Mouse (Mus musculus) neural tube, embryonic 13.5 days (tissue): Measurements from ENCODE around the gene Anxa9. TPM values are rescaled to one million over a fixed set of nuclear protein-coding genes. Genes with fewer than 3 reads are reported as not detected.

ENCODE experiments used
- ATAC-seq: fragments of 200-750 bp; cut with Nextera tagmentation; 2 replicates; pipeline ENCODE4 v1.8.0; 2017; ENCODE audit warnings: low read depth, mild to moderate bottlenecking, moderate TSS enrichment, moderate library complexity
- H3K27ac ChIP-seq: fragments of 300-500 bp; sonication (generic); replicated peaks from 2 replicates; pipeline ENCODE4 v1.5.1; 2015; ENCODE audit warnings: moderate library complexity, mild to moderate bottlenecking, inconsistent platforms
- H3K27me3 ChIP-seq: fragments of 300-500 bp; sonication (generic); 2 replicates; pipeline ENCODE4 v1.6.1; 2015; ENCODE audit warnings: mild to moderate bottlenecking, inconsistent platforms
- H3K36me3 ChIP-seq: fragments of 300-500 bp; sonication (generic); 2 replicates; pipeline ENCODE4 v1.6.1; 2015; ENCODE audit warnings: mild to moderate bottlenecking, inconsistent platforms
- H3K4me1 ChIP-seq: fragments of 300-500 bp; sonication (generic); replicated peaks from 2 replicates; pipeline ENCODE4 v1.6.1; 2015; ENCODE audit warnings: inconsistent platforms
- H3K4me2 ChIP-seq: fragments of 300-500 bp; sonication (generic); 2 replicates; pipeline ENCODE4 v1.6.1; 2015; ENCODE audit warnings: inconsistent platforms, mild to moderate bottlenecking, moderate library complexity
- H3K4me3 ChIP-seq: fragments of 300-500 bp; sonication (generic); 2 replicates; pipeline ENCODE4 v1.5.1; 2015; ENCODE audit warnings: mild to moderate bottlenecking, inconsistent platforms
- H3K9ac ChIP-seq: fragments of 300-500 bp; sonication (generic); 2 replicates; pipeline ENCODE4 v1.6.1; 2015; ENCODE audit warnings: moderate library complexity, mild to moderate bottlenecking, inconsistent platforms
- H3K9me3 ChIP-seq: fragments of 300-500 bp; sonication (generic); 2 replicates; pipeline ENCODE4 v1.6.1; 2016; ENCODE audit warnings: inconsistent platforms
- WGBS: fragments of 180-500 bp; shearing (Covaris S2); methylation state at CpG from one replicate; pipeline ENCODE4 v1.1.7; 2015; 5-methylcytosine and 5-hydroxymethylcytosine counted together
- polyA plus RNA-seq: library from polyadenylated mRNA; unstranded; fragments of >200 nt; fragmentation: Nextera tagmentation; extraction: Ambion mirVana; gene quantifications from 2 replicates; pipeline ENCODE4 v1.2.1, GENCODE M21; 2015

Gene Anxa9
- polyA plus RNA-seq, 1 experiment from 2014 or later, result 0.57 TPM

- no peak overlapping the region for H3K4me2 ChIP-seq
- no peaks in the 10 kb centered on the region for H3K9me3 ChIP-seq
- no peaks in the 10 kb centered on the region for H3K27me3 ChIP-seq
- no peak overlapping the region for H3K9ac ChIP-seq
- WGBS, result 77% methylated on average over 6 of the region's 6 CpGs
- no peak for ATAC-seq
- H3K36me3 ChIP-seq, result peaks cover 79% of the 10 kb centered on the region
- no peak overlapping the region for H3K4me3 ChIP-seq
- H3K27ac ChIP-seq, result no peak overlapping the region
- peaks cover 8% of the 10 kb centered on the region; the same call in 1 of the 2 replicates for H3K4me1 ChIP-seq
Measured at GRCm38 (mm10) chr3:95290156-95290555, 16.8 kb downstream of the Anxa9 start.

GRCm38 (mm10) chr3:95289419-95289818, 17.6 kb downstream of the Anxa9 start:
- 91% methylated on average over 4 of the region's 4 CpGs for WGBS
- H3K27me3 ChIP-seq, result no peaks in the 10 kb centered on the region
- H3K4me1 ChIP-seq, result peaks cover 16% of the 10 kb centered on the region
- no peak overlapping the region for H3K4me2 ChIP-seq
- no peak overlapping the region for H3K4me3 ChIP-seq
- H3K9ac ChIP-seq, result no peak overlapping the region
- no peaks in the 10 kb centered on the region for H3K9me3 ChIP-seq
- no peak overlapping the region for H3K27ac ChIP-seq
- peaks cover 71% of the 10 kb centered on the region for H3K36me3 ChIP-seq
- ATAC-seq, result no peak

- Histone ChIP-seq H3K9me3 (no peaks in the 10 kb centered on the region), H3K9ac (no peak overlapping the region), H3K4me1 (peaks cover 25% of the 10 kb centered on the region), H3K27me3 (no peaks in the 10 kb centered on the region), H3K4me2 (no peak overlapping the region), H3K4me3 (no peak overlapping the region), H3K27ac (no peak overlapping the region), H3K36me3 (peaks cover 52% of the 10 kb centered on the region)
- ATAC-seq, result no peak
- WGBS, result 86% methylated on average over 3 of the region's 3 CpGs
Measured at GRCm38 (mm10) chr3:95287541-95287940, 19.4 kb downstream of the Anxa9 start.

- Histone ChIP-seq H3K36me3 (peaks cover 42% of the 10 kb centered on the region), H3K4me1 (peaks cover 30% of the 10 kb centered on the region), H3K4me2 (no peak overlapping the region), H3K27ac (no peak overlapping the region), H3K9ac (no peak overlapping the region), H3K9me3 (no peaks in the 10 kb centered on the region), H3K27me3 (no peaks in the 10 kb centered on the region), H3K4me3 (no peak overlapping the region)
- WGBS, result 90% methylated on average over 7 of the region's 7 CpGs
- no peak for ATAC-seq
Measured at GRCm38 (mm10) chr3:95286510-95286909, 20.5 kb downstream of the Anxa9 start.

GRCm38 (mm10) chr3:95286011-95286410, 21.0 kb downstream of the Anxa9 start:
- no peak overlapping the region for H3K4me3 ChIP-seq
- H3K9me3 ChIP-seq, result no peaks in the 10 kb centered on the region
- WGBS, result 71% methylated on average over 5 of the region's 5 CpGs
- peaks cover 37% of the 10 kb centered on the region for H3K36me3 ChIP-seq
- no peak overlapping the region for H3K27ac ChIP-seq
- no peak overlapping the region for H3K9ac ChIP-seq
- peaks cover 31% of the 10 kb centered on the region for H3K4me1 ChIP-seq
- no peak overlapping the region for H3K4me2 ChIP-seq
- ATAC-seq, result no peak
- H3K27me3 ChIP-seq, result no peaks in the 10 kb centered on the region

- Histone ChIP-seq H3K4me1 (peaks cover 38% of the 10 kb centered on the region), H3K27ac (no peak overlapping the region)
- WGBS, result 93% methylated on average over 5 of the region's 5 CpGs
Measured at GRCm38 (mm10) chr3:95285390-95285789, 21.6 kb downstream of the Anxa9 start.

GRCm38 (mm10) chr3:95284501-95285281, 22.3 kb downstream of the Anxa9 start:
- no peak overlapping the region for H3K27ac ChIP-seq
- peak overlapping the region; percentile 82 for H3K4me2 ChIP-seq
- ATAC-seq, result no peak
- H3K9ac ChIP-seq, result peak overlapping the region; percentile 91
- peaks cover 41% of the 10 kb centered on the region for H3K4me1 ChIP-seq
- H3K4me3 ChIP-seq, result peak overlapping the region; percentile 76
- no peaks in the 10 kb centered on the region for H3K9me3 ChIP-seq
- H3K27me3 ChIP-seq, result no peaks in the 10 kb centered on the region
- H3K36me3 ChIP-seq, result peaks cover 24% of the 10 kb centered on the region
- 86% methylated on average over 12 of the region's 12 CpGs for WGBS

More at GRCm38 (mm10) chr3:95285390-95285789, 21.6 kb downstream of the Anxa9 start:
- Histone ChIP-seq H3K36me3 (peaks cover 31% of the 10 kb centered on the region), H3K27me3 (no peaks in the 10 kb centered on the region), H3K4me2 (0 out of 2 replicates have a peak overlapping the region, but pooled peaks have one; percentile 82), H3K9me3 (no peaks in the 10 kb centered on the region), H3K4me3 (no peak overlapping the region), H3K9ac (no peak overlapping the region)
- ATAC-seq, result no peak

GRCm38 (mm10) chr3:95284062-95284461, 22.9 kb downstream of the Anxa9 start:
- WGBS, result 9% methylated on average over 1 of the region's 1 CpGs
- peak overlapping the region; percentile 98 for H3K27ac ChIP-seq

GRCm38 (mm10) chr3:95283589-95283941, 23.4 kb downstream of the Anxa9 start:
- Histone ChIP-seq H3K4me3 (peak overlapping the region; percentile 76), H3K27ac (peak overlapping the region; percentile 98), H3K9ac (peak overlapping the region; percentile 91), H3K36me3 (peaks cover 14% of the 10 kb centered on the region), H3K27me3 (no peaks in the 10 kb centered on the region), H3K9me3 (no peaks in the 10 kb centered on the region), H3K4me2 (peak overlapping the region; percentile 82), H3K4me1 (peaks cover 44% of the 10 kb centered on the region)
- no peak for ATAC-seq
- WGBS, result 2% methylated on average over 7 of the region's 7 CpGs

More at GRCm38 (mm10) chr3:95284062-95284461, 22.9 kb downstream of the Anxa9 start:
- Histone ChIP-seq H3K4me1 (peaks cover 44% of the 10 kb centered on the region), H3K27me3 (no peaks in the 10 kb centered on the region), H3K9me3 (no peaks in the 10 kb centered on the region), H3K36me3 (peaks cover 19% of the 10 kb centered on the region), H3K9ac (peak overlapping the region; percentile 91), H3K4me2 (peak overlapping the region; percentile 82), H3K4me3 (peak overlapping the region; percentile 76)
- ATAC-seq, result no peak

GRCm38 (mm10) chr3:95282865-95283588, 23.9 kb downstream of the Anxa9 start:
- Histone ChIP-seq H3K9me3 (no peaks in the 10 kb centered on the region), H3K27ac (peak overlapping the region; percentile 98), H3K9ac (peak overlapping the region; percentile 91), H3K4me3 (peak overlapping the region; percentile 76), H3K4me1 (peaks cover 44% of the 10 kb centered on the region), H3K36me3 (peaks cover 9% of the 10 kb centered on the region), H3K27me3 (no peaks in the 10 kb centered on the region), H3K4me2 (peak overlapping the region; percentile 82)
- ATAC-seq, result peak; percentile 69
- under 1% methylated on average over 51 of the region's 51 CpGs for WGBS

GRCm38 (mm10) chr3:95282381-95282864, 24.6 kb downstream of the Anxa9 start:
- Histone ChIP-seq H3K4me1 (peaks cover 44% of the 10 kb centered on the region), H3K9me3 (no peaks in the 10 kb centered on the region), H3K36me3 (peaks cover 3% of the 10 kb centered on the region), H3K27me3 (no peaks in the 10 kb centered on the region), H3K4me3 (peak overlapping the region; percentile 76), H3K27ac (peak overlapping the region; percentile 98), H3K4me2 (peak overlapping the region; percentile 82), H3K9ac (peak overlapping the region; percentile 91)
- WGBS, result under 1% methylated on average over 11 of the region's 11 CpGs
- ATAC-seq, result peak; percentile 16; the same call in 1 of the 2 replicates
